Mouse (Mus musculus) heart, postnatal 36 days (tissue): ENCODE measurements around the gene Gm45213. TPM values are rescaled to one million over a fixed set of nuclear protein-coding genes. Genes with fewer than 3 reads are reported as not detected.

Source experiments
- DNase-seq, 2 experiments: peaks; one replicate each; pipeline ENCODE4 v3.0.0; 2021 to 2022
- intact Hi-C: fragments of 180-260 bp; cut with DNase I; formaldehyde crosslinking; loops from one replicate; pipeline ENCODE4 v1.15.1; 2025
- total RNA-seq, 2 experiments: library from RNA; stranded (reverse); gene quantifications; 2 replicates each; pipeline ENCODE4 v1.2.3; 2021

The Gm45213 gene
- not detected for total RNA-seq

- DNase-seq = no peak
- intact Hi-C loops = no loop called here
These were observed at the start of gene Gm45213 for GRCm38 (mm10) chr7:66043552-66044459. Gm45213 (plus strand) TSS chr7:66043602.

GRCm38 (mm10) chr7:66001035-66001754 lies 42.2 kb upstream of the Gm45213 start:
- no peak for DNase-seq
- intact Hi-C loops = no loop called here

DNA sequence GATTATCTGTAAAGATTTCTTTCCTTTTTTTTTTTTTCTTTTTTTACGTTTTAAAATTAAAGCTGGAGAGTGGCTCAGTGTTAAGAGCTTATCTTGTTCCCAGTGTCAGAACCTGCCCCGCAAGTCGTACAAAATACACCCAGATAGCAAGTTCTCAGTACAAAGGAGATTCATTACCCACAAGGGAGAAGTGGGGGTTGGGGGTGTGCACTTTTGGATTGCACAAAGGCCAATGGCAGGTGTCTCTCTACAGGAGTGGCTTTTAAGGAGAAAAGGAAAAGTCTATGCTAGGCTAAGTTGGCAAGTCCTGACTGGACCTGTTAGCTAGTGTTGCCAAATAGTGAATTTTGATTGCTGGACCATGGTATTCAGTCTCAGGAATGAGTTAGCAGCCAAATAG lies 41.6 kb upstream of the Gm45213 start:
- intact Hi-C loops = no loop called here
- DNase-seq = no peak

DNA sequence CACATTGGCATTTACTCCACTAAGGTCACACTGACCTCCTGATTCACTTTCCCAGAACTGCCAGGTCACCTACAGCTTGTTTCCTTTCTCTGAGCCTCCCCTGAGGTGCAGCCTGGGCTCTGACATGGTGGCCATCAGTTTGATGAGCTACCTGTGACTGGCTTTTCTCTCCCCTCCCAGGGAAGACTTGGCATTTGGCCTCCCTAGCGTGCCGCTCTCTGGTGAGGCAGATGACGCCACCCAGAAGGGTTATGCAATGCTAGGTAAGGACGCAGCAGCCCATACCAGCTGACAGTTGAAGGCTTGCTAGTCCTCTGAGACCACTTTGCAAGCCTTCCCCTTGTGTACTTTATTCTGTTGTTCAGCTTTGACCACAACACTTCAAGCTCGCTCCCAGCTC lies 40.0 kb upstream of the Gm45213 start:
- intact Hi-C loops = no loop called here
- no peak for DNase-seq

DNA sequence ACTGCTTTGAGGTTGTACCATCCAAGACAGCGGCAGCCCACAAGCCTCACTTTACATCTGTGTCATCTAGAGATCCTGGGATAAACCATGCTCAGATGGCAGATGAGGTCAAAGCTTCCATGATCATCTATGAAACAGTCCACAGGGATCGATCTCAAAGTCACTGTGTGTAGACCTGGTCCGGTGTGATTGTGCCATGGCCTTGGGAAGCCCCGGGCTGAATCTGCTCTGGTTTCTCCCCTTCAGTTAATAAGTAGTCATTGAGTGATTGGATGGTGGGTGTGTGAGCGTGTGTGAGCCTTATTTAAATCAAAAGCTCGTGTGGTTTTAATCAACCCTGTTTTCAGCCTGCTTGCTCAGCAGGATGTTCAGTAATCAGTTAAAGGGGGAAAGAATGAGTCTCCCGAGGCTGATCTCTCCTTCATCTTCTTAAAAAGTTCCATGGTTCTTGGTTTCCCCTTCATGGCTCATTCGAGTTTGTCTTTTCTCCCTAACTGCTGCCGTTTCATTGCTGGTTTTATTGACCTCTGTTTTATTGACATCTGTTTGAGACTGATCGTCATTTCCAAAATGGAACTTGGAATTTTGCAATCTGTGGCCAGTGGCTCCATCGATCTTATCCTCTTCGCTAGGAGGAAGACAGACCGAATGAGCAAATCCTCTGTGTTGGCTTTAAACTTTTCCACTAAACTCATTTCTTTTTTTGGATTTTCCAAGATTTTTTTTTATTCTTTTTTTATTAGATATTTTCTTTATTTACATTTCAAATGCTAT lies 39.4 kb upstream of the Gm45213 start:
- intact Hi-C loops = no loop called here
- no peak for DNase-seq

DNA sequence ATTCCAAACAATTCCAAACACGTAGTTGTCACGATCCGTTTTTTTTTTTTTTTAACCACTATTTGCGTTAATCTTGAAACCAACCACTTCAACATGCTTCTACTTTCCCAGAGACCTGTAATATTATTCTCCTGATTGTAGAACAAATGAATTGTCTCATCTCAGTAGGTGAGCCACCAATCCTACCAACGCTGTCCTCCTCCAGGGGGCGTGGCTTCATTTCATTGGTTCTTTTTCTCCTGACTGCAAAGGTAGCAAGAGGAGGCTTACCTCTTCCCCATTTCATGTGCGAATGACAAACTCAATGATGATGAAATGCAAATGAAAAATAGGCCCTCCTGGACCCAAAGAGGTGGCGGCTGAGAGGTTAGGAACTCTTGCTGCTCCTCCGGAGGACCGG lies 38.3 kb upstream of the Gm45213 start:
- DNase-seq = no peak
- intact Hi-C loops = no loop called here

DNA sequence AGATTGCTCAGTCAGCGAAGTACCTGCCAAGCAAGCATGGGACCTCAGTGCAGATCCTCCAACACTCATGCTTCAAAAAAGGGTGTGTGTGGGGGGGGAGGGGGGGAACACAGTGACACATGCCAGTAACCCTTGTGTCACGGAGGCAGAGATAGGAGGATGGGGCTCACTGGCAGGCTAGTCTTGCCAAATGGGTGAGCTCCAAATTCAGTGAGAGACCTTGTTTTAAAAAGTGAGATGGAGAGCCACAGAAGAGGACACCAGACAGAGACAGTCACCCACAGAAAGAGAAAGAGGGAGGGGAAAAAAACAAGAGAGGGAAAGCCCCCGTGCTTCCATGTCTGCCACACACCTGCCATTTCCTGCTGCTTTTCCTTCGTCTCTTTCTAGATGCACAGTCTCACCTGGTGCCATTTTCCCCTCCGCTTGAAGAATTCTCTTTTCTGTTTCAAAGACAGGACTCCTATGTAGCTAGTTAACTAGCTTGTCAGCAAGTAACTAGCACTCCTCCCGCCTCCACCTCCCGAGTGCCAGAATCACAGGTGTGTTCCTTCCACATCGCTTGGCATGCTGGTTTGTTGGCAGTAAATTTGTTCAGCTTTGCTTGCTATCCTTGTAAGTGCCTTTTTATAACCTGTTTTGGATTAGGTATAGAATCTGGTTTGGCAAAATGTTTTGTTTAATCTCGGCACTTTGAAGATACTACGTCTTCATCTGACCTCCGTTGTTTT lies 35.1 kb upstream of the Gm45213 start:
- no peak for DNase-seq
- intact Hi-C loops = no loop called here

- DNase-seq = no peak
- intact Hi-C loops = no loop called here
These were observed 34.5 kb upstream of the Gm45213 start for GRCm38 (mm10) chr7:66008892-66009273.

- no peak for DNase-seq
- intact Hi-C loops = no loop called here
These were observed 32.9 kb upstream of the Gm45213 start for GRCm38 (mm10) chr7:66010518-66010917.

- intact Hi-C loops = no loop called here
These were observed 15.7 kb upstream of the Gm45213 start for GRCm38 (mm10) chr7:66027747-66028146.

DNA sequence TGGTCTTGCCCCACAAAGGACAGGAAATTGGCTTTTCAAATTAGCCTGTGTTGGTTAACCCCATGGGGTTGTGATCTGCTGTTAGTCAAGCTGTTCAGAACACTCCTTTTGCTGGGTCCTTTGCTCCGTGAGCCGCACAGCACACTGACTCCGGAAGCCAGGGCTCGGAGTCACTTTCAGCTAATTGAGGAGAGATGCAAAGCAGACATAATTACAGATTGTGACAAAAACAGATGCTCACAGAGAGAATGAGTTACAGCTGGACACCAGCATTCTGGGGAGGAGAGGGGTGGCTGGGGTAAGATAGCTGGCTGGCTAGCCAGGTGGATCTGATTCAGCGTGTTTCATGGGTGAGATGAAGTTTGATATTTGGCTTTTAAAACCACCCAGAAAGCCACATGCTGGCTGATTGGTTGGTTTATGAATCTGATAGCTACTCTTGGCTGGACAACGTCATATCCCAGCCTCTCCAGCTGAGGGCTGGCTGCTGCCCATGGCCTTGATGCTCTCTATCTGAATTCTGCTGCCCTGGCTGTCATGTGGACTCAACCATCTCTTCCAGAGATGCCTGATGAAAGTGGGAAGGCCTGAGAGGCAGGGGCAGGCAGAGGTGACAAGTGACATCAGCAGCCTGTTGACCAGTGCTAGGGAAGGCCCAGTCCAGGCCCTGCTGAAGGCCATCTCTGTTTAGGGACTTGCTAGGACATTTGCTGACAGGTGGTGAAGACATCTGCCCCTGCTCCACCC lies 14.5 kb upstream of the Gm45213 start:
- intact Hi-C loops = no loop called here
- no peak for DNase-seq

More at GRCm38 (mm10) chr7:66027747-66028146, 15.7 kb upstream of the Gm45213 start:
- DNase-seq = no peak

- intact Hi-C loops = no loop called here
- DNase-seq = no peak
These were observed 6.6 kb upstream of the Gm45213 start for GRCm38 (mm10) chr7:66036809-66037208.

DNA sequence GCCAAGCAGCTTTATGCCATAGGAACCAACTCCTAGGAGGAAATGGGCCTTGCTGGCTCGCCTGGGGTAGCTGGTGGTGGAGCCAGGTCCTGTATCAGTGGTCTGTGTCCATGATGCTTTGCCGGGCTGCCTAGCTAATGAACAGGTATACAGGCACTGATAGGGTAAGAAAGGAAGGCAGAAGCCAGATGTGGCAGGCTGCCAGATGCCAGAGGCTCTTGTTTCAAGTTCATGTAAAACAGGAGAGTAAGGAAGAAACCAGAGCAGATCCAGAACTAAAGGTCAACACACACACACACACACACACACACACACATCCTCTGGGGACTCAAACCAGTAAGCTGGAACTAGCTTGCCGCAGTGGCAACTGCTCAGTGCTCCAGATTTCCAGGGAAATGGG lies 5.1 kb upstream of the Gm45213 start:
- intact Hi-C loops = no loop called here
- DNase-seq = no peak

- DNase-seq = no peak
- intact Hi-C loops = no loop called here
These were observed 4.7 kb upstream of the Gm45213 start for GRCm38 (mm10) chr7:66038730-66039129.

- DNase-seq = no peak
- intact Hi-C loops = no loop called here
These were observed 3.2 kb upstream of the Gm45213 start for GRCm38 (mm10) chr7:66040026-66040814.

DNA sequence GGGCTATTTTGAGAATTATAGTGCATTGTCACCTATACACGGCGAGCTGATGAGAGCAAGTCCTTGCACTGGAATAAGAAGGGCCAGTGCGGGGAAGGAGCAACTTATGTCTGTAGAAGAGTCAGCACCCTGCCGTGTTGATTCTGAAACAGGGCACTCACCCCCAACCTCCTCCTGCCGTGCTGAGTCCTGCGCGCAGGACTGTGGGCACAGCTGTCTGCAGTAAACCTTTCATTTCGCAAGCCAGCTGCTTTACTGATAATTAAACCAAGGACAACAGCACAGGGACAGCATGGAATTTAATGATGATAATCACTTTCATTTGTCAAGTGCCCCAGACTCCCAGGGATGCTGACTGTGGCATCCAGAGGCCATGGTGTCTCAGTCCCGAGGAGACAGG lies 1.2 kb downstream of the Gm45213 start:
- intact Hi-C loops = no loop called here
- DNase-seq = no peak

- DNase-seq = no peak
These were observed 3.8 kb downstream of the Gm45213 start for GRCm38 (mm10) chr7:66046921-66047918.

DNA sequence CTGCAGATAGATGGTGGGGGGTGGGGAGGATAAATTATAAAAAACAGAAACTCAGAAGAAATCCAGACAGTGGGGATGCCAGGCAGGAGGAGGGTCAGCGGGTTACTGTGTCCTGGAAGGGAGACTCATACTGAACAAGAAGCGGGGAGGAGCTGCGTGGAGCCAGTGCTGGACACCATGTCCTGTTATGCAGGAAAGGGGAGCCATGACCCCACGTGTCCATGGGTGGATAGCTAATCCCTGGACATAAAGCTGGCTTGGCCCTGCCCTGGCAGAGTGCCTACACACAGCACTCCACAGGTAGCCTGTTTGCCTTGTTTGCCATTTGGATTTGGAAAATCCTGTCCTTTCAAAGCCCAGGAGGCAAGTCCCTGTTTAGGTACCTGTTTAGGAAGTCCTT lies 4.6 kb downstream of the Gm45213 start:
- DNase-seq = no peak
- intact Hi-C loops = no loop called here

More at GRCm38 (mm10) chr7:66046921-66047918, 3.8 kb downstream of the Gm45213 start:
- intact Hi-C loops = no loop called here
